Mouse (Mus musculus) urinary bladder, postnatal 36 days (tissue): Measurements from ENCODE around the gene Ttll9.

Source experiments
- DNase-seq, 2 experiments: peaks; one replicate each; pipeline ENCODE4 v3.0.0; 2022; ENCODE audit warnings: low spot score in 2 of 2, mixed read lengths in 1 of 2

The Ttll9 gene

DNA sequence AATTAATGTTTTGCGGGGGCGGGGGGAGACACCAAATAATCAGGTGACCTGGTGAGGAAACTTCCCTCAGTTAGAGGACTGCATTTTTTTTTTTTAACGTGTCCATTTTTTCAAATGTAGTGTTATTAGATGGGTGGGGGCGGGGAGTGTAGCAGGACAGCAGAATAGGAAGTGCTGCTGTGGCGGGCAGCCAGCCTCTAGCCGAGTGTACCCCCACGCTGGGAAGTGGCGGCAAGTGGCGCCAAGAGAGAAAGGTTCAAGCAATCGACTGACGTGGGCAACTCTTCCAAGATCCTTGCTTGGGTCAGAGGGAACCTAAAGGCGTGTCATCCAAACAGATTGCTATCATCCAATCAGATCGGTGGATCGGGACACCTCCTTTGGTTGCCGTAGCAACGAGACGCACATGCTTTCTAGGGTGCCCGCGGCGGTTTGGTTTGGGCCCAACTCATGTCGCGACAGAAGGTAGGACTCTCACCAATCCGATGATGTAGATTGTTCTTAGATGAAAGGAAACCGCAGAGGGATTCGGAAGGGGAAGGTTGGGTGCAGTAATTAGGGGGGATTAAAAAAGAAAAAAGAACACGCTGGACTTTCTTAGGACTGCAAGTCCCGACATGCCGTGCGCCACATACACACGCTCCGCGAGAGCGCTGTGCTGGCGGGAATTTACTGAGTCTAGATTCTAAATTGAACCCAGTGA, at the start of gene Ttll9:
Gene Ttll9 (plus strand): TSS at position 395 of the 703 bp plus-strand sequence.
- DNase-seq, result peak; percentile 60 to 67

DNA sequence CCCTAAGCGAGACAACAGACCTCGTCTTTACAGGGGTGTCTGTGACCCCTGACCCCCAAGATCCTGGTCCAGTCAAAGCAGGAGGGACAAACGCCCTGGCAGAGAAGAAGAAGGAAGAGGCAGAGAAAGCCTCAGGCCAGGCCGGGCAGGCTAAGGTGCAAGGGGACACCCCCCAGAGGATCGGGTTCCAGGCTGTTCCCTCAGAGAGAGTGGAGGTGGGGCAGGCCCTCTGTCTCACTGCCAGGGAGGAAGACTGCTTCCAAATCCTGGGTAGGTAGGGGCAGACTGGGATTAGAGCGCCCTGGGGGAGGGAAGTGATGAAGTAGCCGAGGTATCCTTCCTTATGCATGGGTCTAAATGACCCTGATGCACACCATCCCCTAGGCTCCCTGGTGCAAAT, 48.8 kb upstream of the Ttll9 start:
- no peak for DNase-seq

DNA sequence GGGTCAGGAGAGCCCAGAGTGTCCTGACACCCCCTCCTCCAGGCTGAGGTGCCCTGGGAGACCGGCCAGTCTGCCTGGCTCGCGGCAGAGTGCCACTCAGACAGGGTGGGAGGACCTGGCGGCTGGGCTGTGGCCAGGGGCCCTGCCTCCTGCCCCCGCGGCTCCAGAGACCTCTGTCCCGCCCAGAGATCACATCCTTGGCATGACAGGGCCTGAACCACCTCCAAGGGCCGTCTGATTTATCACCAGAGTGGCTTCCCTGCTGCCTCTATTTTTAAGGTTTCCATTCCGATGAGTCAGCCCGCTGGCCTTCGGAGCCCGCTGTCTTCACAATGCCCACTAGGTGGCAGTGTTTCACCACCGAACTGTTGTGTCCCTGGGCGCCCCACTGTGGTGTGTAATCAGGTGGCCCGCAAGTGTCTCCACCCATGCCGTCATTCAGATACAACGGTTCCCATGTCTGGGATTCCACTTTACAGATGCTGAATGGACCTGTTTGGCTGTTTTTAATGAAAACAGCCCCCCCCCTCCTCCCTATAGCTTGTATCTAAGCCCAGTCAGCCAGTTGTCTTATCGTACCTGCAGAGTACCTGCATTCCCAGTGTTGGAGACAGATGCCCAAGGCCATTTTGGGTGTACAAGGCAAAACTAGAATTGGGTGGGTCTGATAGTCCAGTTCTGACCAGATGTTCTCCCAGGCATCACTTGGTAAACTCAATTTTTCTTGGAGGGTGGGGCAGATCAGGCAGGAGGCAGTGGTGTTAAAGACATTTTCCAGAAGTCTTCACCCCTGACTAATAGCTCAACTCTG, 47.8 kb upstream of the Ttll9 start:
- peak; percentile 76 to 85 for DNase-seq

DNA sequence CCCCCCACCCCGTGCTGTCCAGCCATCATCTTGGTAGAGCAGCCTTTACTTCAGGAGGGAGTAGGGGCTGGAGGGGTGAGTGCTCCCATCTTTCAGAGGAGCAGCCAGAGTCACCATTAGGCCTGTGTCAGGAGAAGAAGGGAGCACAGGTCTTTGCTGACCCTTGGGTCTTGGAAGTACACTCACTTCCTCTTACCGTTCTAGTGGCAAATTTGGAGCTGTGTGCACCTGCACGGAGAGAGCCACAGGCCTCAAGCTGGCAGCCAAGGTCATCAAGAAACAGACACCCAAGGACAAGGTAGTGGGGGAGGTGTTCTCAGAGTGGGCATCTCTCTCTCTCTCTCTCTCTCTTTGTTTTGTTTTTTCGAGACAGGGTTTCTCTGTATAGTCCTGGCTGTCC, 46.8 kb upstream of the Ttll9 start:
- no peak for DNase-seq

DNA sequence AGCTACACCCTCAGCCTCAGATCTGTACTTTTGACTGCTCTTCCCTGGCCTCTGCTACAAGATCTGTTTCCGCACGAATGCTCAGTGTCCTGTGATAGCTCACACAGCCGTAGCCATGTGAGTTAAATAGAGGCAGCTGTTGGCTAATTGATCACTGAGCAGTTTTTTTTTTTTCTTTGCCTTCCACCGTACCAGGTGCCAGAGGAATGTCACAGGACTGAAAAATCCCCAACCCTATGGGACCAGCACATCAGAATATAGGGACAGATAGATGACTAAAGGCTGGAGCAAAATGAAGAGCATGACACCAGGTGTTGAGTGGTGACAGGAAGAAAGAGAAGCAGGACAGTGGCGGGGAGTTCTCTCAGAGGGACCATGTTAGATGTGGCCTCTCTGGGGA, 46.2 kb upstream of the Ttll9 start:
- DNase-seq, result no peak

DNA sequence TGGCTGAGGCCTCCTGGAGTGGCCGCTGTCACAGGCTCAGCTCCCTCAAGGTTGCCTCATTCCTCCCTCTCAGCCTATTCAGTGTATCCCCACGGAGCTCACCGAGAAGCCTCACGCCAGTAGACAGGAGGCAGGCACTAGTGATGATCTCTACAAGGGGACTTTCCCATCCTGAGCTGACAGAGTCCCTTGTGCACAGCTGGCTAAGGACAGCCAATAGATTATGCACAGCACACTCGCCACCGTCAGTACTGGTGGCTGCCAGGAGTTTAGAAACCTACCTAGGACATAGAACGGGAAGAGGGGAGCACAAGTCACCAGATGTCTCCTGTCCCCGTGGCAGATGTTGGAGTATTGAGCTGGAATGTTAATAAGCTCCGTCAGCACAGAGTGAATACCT, 44.6 kb upstream of the Ttll9 start:
- no peak for DNase-seq

DNA sequence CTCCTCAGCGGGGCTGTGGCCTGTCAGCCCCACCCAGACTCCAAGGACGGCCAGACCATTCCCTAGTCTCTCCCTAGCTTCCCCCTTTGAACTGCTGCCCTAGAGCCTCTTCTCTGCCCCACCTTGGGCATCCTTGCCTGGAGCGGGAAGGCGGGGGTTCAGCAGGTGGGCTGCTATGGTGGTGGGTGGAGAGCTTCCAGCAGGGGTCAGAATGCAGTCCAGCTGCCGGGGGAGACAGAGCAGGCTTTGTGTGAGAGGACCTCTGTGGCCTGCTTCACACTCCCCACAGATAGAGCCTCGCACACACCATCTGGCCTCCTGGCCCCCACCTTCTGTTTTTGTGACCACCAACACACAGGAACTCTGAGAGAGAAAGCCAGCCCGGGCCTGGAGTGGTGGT, 39.9 kb upstream of the Ttll9 start:
- DNase-seq, result no peak

DNA sequence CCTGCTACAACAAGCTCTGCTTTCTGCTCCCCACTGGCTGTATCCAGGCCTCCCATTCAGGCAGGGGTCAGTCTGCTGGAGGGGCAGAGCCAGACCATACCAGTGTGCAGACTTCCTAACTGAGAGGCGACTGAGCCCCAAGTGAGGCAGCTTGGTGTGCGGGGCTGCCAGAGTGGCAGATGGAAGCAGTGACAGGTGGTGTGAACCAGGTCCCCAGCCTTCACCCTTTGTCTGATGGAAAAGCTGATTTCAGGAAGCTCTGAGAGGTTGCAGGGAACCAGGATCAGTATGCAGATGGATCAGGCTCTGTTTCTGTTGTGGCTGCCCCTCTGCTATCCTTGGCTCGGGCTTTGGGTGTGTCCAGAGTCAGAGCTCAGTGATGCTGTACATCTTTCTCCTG, 38.7 kb upstream of the Ttll9 start:
- no peak for DNase-seq

DNA sequence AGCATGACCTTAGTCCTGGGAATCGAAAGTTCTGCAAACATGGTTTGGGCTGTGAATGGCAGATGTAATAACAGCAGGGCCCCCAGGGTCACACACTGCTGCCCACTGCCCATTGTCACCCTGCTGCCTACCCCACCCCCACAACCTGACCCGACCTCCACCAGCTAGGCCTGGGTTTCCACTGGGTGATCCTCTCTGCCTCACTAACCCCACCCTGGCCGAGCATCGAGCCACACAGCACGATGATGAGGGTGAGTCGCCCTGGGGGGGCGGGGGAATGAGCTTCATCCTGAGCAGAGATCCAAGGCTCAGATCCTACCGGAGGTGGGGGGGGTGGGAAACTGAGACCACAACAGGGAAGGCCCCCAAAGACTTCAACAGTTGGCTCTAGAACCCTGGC, 38.2 kb upstream of the Ttll9 start:
- no peak for DNase-seq

DNA sequence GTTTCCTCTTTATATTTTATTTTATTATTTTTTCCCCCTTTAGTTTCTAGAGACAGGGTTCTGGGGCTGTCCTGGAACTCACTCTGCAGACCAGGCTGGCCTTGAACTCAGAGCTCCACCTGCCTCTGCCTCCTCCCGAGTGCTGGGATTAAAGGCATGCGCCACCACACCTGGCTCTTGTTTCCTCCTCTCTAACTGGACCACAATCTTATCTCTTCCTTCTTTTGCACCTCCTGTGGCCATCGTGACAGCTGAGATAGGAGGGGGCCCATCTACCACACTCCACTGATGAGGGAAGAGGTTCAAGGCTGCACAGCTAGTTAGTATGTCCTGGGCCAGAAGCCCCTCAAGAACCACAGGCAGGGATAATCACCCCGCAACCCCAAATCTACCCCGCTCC, 37.7 kb upstream of the Ttll9 start:
- no peak for DNase-seq

DNA sequence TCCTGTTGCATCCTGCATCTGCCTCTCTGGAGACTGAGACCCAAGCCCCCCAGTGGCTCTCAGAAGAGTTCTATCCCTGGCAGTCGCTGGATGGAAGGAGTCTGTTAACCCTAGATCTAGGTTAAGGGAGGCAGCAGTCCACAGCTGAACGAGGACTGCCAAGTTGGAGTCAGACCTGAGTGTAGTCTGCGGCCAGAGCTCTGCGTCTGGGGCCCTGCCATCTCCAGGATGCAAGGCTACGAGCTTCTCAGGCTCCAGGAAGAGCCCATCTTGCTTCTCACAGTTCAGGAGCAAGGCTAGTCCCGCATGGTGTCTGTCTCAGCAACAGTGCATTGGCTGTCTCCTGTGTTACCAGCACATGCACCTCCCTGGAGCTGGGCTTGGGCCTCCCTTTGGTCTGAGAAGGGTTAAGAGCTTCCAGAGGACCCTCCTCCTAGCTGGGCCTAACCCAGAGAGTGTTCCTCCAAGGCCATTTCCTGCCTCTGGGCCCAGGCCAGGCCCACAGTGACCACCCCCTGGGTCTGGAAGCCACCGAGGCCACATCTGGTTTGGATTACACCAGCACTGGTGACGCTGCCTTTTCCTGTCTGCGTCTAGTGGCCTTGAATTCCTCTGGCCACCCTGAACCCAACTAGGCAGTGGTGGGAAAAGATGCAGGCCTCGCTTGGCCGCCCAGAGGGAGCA, 37.0 kb upstream of the Ttll9 start:
- DNase-seq, result peak in 1 of 2 experiments; percentile 40

DNA sequence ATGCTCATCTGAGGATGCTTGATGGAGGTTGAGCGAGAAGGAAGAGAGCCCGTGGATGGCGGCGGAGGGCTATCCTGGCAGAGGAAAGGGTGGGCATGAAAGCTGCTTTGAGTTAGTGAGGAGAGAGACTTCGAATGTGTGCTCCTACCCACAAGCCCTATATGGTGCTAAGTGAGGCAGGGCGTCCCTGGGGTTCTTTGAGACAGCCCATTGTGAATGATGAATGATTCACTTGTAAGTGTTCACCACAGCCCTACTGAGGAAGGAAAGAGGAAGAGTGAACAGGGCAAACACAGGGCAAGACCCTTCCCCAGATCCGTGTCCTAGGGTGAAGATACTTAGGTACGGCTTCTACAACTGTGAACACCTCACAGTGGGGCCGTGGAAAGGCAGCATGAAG, 35.4 kb upstream of the Ttll9 start:
- no peak for DNase-seq

DNA sequence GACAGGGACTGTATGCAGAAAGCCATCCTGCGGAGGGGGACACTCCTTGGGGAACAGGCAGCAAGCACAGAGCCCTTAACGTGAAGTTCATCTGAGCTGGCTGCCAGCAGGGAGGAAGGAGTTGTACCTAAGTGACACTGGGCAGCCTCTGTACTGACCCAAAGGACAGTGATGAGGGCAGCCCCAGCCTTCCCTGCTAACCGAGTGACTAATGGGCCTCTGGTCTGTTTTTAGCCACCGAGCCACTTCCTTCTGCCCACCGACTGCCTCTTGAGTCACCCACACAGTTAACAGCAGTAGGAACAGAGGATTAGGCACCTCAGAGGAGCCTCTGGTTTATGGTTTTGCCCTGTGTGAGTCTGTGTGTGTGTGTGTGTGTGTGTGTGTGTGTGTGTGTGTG, 34.9 kb upstream of the Ttll9 start:
- DNase-seq, result no peak

DNA sequence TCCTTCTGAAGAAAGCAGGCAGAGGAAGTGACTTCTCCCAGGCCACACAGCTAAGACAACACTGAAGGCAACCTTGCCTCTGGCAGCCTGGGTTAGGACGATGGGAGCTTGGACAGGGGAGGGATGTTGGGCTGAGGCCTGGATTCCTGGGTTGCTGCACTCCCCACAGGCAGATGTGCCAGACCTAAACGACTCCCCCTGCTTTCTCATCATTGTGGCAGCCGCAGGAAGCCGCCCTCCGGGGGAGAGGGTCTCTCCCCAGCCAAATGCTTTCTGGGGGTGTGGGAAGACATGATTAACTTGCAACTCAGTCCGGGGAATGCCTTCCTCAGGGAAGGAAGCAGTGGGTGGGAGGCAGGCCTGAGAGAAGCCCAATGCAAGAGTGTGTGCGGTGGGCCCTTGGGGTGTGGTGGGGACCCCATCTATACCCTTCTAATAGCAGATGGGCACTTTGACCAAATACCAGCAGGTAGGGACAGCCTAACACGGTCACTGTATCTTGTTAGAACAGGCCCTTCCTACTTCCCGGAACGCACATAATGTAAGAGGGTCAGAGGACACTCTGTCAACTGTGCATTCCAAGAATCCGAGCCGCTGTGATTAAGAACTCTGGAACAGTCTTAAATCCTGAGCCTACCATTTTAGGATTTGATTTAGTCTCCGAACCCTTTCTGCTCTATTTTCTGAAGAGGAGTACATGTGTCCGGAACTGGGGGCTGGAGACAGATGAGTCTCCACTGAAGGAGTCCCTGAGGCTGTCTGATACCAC, 33.9 kb upstream of the Ttll9 start:
- no peak for DNase-seq

DNA sequence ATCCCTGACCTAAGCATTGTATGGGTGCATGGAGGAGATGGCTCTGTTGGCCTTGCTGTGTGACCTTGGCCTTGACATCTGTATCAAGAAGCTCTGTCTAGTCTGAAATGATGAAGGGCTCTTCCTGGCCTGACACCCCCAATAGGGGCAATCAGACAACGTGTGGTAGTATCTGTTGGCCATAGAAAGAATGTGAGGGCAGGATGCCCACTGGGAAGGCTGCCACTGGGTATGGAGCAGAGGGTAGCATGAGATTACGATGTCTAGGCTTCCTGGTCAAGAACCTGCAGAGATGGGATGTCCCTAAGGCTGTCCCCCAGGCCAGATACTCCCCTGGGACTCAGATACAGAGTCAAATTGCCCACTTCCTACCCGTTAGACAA, 33.3 kb upstream of the Ttll9 start:
- DNase-seq, result no peak

DNA sequence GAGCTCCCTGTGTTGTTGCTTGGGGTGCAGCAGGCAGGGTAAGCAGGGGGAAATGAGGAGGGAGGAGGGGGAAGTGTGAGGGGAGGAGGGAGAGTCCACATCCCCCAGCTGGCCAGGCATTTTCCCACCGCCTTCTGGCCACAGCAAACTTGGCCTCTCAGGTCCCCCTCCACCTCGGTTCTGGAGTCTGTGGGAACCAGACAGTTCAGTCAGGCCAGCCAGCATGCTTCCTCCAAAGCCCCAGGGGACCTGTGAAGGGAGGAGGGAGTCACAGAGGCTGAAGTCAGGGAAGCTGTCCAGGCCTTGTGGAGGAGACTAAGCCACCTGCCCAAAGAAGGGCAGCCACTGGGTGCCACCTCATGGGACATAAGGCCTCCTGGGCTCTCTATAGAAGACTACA, 32.0 kb upstream of the Ttll9 start:
- DNase-seq, result no peak

DNA sequence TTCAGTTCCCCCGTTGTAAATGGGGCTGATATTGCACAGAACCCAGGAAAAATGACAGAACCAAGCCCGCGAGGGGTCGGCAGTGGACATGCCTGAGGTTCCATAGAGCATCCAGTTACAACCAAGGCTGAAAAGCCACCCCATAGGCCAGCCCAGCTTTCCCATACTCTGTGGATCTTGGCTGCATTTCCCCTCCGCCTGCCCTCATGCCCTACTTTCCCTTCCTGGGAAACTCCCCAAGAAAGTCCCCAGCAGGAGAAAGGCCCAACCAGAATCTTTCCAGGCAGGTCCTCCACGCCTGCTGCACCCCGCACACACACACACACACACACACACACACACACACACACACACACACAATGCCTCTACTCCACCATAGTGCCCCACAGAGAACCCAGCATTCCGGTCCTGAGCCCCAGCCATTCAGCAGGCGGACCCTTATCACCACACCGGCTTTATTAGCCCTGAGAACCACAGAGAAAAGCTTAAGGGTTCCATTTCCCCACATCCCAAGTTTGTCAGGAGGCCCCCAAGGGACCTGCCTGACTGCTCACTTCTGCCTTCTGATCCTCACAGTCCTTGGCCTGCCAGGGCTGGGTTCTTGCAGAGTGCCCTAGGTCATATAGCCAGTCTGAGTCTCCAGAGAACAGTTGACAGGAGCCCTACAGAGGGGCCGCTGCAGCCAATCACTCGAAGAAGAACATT, 30.7 kb upstream of the Ttll9 start:
- no peak for DNase-seq

DNA sequence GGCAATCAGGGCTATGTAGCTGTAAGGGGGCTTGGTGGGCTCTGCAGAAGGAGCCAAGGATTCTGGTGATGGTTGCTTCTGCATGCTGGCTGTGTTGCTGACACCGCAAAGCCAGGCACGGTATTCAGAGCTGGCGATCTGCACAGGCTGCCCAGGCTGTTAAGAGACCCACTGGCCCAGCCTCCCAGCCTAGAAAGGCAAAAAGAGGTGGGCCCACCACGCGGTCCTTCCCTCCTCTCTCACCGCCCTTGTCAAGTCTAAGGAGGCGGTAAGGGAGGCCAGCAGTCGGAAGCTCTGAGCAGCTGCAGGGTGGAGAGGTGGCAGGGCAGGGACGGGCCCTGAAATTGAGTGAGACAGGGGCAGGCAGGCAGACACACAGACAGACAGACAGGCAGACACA, 29.2 kb upstream of the Ttll9 start, which contains the start of gene Foxs1:
Gene Foxs1 (minus strand): TSS at position 161 of the 400 bp plus-strand sequence.
- DNase-seq, result no peak

DNA sequence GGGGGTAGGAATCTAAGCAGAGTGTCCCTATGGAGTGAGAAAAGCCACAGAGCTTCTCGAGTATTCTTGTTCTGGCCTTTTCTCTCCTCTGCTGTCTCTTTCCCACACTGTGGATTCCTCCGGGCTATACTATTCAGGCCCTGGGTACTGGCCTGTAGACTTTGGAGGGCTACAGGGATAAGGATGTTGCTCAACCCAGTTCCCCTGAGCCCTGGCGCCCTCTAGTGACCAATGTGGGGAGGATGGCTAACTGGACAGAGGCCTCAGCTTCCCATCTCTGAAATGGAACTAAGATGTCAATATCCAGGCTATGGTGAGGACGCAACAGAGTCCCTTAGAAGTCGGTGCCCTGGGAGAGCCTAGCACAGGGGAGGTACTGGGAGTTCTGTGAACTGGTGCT, 28.7 kb upstream of the Ttll9 start:
- DNase-seq, result peak in 1 of 2 experiments; percentile 64

DNA sequence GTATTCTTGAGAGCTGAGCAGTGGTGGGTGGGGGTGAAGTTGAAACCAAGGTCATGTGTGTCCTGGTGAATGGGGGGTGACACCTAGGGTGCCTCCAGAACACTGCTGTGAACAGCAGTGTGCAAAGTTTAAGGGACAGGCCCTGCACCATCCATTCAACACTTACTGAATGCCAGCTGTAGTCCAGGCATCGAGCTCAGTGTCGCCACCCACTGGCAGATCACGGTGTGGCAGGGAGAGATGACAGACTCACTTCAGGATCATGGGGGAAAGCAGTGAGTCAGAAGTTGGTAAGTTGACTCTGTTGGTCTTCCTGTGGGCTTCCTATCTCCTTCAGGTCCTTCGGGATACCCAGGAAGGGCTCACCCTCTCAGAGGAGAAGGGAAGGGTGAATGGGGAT, 22.4 kb upstream of the Ttll9 start:
- DNase-seq, result no peak

DNA sequence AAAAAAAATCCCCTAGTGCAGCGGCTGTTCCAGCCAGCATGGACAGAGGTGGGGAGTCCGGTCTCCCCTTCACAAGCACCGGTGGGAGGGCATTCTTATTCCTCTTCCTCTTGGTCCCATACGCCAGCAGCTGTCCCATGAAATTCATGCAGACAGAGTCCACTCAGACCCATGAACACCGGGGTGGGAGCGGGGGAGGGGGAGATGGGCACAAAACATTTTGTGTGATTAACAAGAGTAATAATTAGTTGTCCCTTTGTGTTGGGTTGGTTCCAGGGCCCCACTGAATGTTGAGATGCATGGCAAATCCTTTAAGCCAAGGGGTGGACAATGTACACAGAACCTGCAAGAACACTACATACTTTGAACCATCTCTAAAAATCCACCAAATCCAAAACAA, 21.2 kb upstream of the Ttll9 start:
- DNase-seq, result no peak
